Mouse (Mus musculus): ENCODE data around the gene Endov. TPM values are rescaled to one million over a fixed set of nuclear protein-coding genes. Genes with fewer than 3 reads are reported as not detected.

Endov gene
- total RNA-seq, 2 experiments from 2014 or later, result 4.7 to 5.3 TPM

DNA sequence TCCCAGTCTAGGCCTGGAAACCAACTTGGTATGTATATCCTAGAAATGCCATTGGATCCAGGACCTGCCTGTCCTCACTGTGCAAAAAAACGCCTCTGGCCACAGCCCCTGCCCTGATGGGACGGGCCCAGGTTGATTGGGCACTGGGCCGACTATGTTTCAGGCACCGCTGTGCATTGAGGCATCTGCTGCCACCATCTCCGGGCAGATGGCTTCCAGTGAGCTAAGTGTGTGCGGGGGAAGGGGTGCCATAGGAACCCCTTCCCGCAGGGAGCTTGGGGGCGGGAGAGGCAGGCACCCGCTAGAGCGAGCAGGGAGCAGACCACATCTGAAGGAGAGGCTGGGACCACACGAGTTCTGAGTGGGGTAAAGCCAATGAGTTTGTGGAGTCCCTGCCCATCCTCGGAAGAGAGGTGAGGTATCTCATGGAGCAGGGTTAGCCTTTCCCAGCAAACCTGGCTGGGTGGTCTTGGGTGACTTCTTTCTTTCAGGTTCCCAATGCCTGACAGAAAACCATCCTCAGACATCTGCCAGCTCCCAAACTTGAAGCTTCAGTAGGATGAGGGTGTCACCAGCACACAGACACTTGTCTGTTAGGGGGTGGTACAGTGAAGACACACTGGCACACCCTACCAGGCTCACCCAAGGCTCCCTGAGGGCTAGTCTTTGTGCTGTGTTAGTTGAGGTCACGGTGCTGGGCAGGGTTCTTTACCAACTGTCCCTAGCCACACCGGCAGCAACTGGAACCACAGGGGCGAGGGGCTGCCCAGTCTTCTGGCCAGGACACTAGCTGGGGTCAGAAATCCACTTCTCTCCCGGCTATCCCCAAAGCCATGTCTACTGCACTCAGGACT lies 24.9 kb downstream of the Endov start:
- no peak for ATAC-seq (ENCODE audit: poor library complexity, severe bottlenecking)

- no peak for ATAC-seq (ENCODE audit: poor library complexity, severe bottlenecking)
These were observed 25.7 kb downstream of the Endov start for GRCm38 (mm10) chr11:119516677-119517361.

DNA sequence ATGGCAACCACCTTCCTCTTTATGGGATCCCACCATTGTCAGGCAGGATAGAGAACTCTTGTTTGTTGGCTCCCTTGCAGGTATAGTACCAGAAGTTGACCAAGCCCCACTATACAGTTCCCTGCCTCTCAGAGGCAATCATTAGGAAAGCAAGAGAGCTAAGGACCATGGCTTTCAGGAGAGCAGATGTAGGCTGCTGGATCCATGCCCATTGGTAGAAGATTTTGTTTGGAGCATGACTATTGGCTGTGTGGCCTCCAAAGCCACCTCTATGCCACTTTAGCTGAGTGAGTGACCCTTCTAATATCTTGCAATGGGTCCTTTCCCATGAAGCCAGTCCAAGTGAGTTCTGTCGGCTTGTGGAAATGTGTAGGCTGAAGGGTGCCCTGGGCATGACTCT lies 28.2 kb downstream of the Endov start:
- no peak for ATAC-seq (ENCODE audit: poor library complexity, severe bottlenecking)

DNA sequence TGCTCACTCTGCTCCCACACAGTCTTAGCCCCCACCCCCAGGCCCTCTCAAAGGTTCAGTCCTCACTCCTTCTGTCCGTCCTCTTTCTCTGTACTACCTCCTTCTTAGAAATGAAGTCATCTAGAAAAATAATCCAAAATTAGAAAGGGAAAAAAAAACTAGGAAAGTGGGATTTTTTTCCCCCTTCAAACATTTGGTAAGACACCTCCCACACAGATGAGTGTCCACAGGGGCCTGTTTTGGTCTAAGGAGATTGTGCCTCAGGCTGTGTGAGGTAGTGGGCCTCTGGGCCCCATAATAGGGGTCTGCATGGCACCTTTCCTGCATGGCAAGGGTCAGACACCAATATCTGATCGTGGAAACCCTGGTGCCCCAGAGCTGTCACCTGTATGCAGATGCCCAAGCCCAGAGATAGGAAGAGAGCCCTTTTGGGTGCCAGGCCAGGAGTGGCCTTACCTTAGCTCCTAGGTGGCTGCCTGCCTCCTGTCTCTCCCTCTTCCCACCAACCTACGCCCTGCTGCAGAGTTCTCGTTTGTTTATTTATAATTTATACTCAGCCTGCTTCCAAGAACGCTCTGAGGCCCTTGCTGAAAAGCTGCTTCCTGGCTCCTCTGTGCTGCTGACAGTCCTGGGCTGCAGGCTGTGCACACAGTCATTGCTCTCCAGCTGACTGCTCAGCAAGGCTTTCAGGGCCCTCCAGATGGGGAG lies 29.0 kb downstream of the Endov start:
- no peak for ATAC-seq (ENCODE audit: poor library complexity, severe bottlenecking)

DNA sequence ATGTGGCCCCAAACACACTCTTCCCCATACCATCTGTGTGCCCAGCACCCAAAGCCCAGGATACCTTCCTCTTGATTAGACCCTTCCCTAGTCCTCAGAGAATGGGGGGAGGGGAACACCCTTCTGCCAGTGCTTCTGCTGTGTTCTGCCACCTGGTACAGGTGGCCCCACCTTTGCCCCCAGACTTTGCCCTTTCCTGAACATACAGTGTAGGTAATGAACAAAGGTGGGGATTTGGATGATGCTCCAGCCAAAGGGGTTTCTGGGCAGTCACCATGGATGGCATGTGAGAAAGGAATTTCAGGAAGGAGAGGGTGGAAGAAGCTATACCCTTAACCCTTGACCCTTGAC lies 29.5 kb downstream of the Endov start:
- ATAC-seq (ENCODE audit: poor library complexity, severe bottlenecking), result no peak

DNA sequence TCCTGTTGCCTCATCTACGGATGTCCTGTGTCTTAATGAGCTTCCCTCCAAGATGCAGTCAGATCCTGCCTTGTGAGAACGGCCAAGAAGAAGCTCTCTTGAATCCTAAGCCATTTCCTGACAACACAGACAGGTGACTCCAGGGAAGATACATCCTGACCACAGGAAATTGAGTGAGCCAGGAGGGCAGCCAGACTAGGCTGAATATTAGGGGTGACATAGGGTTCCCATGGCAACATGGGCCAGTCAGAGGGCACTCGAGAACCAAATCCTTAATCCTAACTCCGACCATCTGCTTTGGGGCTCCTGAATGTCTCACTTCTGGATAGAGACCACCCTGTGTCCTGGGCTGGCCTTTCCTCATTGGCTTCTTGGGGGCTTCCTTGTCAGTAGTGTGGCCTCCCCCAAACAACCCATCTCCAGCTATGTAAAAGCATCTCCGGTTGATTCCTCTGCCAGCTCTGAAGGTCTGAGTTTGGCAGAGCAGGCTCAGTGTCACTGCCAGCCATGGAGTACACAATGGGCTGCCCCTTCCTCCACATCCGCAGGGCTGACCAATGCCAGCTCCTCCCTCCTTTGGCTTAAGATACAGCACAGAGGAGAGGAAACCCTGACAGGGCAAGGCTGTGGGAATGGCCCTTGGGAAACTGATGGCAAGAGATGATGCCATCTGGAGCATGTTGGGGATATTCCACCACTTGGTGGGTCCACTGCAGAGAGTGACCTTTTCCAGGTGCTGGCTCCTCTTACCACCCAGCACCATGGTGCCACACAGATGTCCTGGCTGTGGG lies 31.0 kb downstream of the Endov start:
- no peak for ATAC-seq (ENCODE audit: poor library complexity, severe bottlenecking)

DNA sequence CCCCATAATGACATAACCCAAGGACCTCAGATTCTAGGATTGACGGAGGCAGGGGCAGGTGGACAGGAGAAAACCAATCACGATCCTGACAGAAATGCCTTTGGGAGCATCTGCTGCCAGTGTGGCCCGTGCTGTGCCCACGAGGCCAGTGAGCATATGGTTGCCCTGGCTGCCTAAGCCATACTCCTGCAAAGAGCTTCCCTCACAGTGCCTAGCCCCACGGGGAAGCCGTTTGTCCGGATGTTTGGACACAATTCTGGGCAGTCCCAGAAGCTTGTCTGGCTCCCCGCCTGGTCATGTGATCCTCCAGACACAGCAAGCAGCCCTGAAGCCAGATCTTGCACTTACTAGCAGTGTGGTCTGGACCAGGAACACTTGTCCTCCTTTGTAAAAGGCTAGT lies 31.6 kb downstream of the Endov start:
- no peak for ATAC-seq (ENCODE audit: poor library complexity, severe bottlenecking)

DNA sequence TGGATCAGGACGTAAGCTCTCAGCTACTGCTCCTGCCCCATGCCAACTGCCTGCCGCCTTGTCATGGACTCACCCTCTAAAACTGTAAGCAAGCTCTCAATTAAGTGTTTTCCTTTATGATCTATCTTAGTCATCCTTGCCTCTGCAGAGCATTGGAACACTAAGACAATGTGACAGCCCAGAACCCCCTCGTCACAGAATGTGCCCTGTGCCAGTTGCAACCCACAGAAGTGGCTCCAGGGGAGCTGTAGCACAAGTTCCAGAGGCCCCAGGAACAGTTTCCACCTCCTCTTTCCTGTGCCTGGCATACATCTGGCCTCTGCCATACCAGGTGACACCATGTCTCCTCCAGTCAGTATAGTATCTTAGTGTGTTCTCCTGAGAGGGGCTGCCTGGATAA lies 32.2 kb downstream of the Endov start:
- no peak for ATAC-seq (ENCODE audit: poor library complexity, severe bottlenecking)

DNA sequence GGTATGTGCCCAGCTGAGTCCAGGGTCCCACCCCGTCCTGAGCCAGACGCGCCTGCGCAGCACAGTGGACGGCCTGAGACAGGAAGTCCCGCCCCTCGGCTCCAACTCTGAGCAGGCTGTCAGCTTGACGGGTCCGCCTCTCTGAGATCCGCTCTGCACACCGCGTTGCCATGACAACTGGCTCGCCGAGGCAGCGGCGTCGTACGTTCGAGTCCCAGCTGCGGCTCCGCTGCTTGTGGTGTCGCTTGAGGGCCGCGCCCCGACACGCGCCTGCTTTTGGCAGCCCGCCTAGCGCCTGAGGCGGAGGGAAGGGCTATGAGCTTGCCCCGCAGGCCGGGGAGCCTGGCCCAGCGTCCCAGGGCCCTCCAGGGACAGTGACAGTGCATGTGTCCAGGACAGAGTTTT lies 33.4 kb downstream of the Endov start:
- ATAC-seq (ENCODE audit: poor library complexity, severe bottlenecking), result peak; percentile 98

- ATAC-seq (ENCODE audit: poor library complexity, severe bottlenecking), result no peak
These were observed 35.2 kb downstream of the Endov start for GRCm38 (mm10) chr11:119526068-119526966.

DNA sequence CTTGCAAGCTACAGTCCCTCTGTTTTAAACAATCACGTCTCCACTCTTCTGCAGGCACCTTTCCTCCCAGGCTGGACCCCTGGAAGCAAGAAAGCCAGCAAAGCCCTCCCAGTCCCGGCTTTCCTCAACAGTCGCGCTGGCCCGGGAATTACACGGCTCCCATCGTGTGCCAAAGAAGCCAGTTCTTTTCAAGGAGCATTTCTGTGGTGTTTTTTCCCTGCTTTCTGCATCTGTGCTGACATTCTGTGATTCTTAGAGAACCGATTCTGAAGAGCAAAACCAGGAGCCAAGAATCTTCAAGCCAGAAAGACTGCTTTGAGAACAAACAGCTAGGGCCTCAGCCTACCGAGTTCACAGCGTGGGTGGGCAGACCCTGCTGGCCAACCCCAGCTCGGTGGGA lies 37.8 kb downstream of the Endov start:
- ATAC-seq (ENCODE audit: poor library complexity, severe bottlenecking), result no peak

GRCm38 (mm10) chr11:119532460-119532859 lies 41.3 kb downstream of the Endov start:
- ATAC-seq (ENCODE audit: poor library complexity, severe bottlenecking), result no peak

DNA sequence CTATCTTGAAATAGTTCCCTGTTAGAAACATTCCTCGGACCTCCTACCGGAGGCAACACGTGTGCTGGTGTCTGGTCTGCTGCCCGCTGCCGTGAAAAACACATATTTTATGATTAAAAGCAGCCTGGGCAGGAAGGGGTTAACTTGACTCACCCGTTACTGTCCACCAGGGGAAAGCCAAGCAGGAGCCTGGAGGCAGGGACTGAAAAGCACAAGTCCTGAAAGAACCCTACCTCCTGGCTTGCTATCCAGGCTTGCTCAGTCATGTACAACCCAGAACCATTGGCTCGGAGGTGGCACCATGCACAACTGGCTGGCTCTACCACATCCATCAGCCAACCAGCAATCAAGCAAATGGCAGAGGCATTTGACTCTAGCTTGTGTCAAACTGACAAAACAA lies 42.6 kb downstream of the Endov start:
- ATAC-seq (ENCODE audit: poor library complexity, severe bottlenecking), result no peak

GRCm38 (mm10) chr11:119539944-119540343 lies 48.8 kb downstream of the Endov start:
- no peak for ATAC-seq (ENCODE audit: poor library complexity, severe bottlenecking)

DNA sequence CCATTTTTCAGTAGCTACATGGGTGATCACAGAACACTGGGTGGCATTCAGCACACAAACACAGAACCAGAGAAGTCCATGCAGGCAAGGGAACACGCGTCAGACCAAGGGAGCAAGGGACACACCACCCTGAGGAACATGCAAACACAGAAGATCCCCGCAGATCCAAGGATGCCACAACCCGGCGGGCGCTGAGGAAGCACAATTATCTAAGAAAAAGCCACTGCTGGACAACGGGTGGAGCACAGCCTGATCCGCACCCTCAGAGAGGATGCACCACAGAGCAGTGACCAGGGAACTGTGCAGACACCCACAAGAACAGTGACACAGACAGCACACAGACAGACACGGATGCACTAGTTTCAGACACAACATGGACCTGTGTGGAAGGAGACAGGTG lies 49.4 kb downstream of the Endov start:
- ATAC-seq (ENCODE audit: poor library complexity, severe bottlenecking), result no peak

DNA sequence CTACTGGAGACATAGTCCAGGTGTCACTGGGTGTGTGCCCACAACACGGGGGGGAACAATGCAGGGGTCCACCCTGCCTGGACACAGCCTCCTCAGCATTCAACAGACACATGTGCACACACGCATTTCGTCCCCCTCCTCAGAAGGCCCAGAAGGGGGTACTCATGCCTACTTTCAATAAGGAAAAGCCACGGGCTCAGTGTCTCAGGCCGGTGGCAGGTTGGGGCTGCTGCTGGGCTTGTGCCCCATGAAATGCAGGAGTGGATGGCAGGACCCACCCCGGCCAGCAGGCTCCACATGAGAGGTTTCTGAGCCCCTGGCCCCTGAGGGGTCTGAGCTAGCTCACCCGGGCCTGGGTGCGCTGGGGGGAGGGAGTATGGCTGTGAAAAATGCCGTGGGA lies 49.9 kb downstream of the Endov start:
- no peak for ATAC-seq (ENCODE audit: poor library complexity, severe bottlenecking)

DNA sequence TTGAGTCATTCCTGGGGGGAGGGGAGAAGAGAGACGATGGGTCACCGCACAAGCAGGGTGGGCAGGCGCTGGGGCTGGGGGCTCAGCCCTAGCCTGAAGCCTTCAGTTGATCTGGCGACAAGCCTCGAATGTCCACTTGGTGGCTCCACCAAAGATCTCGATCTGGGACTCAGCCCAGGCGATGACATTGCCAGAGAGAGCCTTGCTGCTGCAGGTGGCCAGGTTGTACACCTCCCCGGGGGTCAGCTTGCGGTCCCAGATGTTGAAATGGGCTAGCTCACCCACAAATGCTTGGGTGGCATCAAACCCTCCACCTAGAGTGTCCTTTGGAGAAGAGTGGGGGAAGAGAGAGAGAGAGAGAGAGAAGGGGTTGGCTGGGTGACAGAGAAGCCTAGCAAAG lies 51.2 kb downstream of the Endov start:
- no peak for ATAC-seq (ENCODE audit: poor library complexity, severe bottlenecking)

GRCm38 (mm10) chr11:119542886-119543285 lies 51.7 kb downstream of the Endov start:
- ATAC-seq (ENCODE audit: poor library complexity, severe bottlenecking), result no peak

DNA sequence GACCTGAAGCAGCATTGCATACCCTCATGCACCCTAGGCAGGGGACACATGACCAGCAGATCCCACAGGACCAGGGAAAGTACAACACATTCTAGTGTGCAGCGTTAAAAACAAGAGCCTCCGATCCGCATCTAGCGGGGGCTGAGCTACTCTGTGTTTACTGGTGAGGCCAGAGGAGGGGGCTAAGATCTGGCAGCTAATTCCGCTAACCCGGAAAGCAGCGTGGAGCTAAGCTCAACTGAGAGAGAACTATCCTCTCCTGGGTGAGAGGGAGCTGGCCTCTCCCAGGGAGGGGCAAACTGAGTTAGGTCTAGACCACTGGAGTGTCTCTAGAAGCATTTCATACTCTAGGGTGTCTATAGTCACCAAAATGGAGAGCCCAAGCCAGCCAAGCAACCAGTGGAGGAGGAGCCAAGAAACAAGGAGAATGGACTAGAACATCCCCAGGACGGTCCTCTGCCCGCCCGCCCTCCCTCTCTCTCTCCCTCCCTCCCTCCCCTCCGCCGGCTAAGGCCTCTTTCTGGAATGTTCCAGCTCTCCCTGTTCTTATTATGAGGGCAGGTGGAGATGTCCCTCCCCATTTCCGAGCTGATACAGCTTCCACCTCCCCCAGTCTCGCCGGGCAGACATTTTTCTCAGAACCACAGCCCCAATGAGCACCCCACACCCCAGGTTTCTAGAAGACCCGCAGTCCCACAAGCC lies 52.8 kb downstream of the Endov start:
- ATAC-seq (ENCODE audit: poor library complexity, severe bottlenecking), result no peak
